Mouse (Mus musculus) Patski (cell line): Measurements from ENCODE around the gene Bckdha. TPM values are rescaled to one million over a fixed set of nuclear protein-coding genes. Genes with fewer than 3 reads are reported as not detected.

ENCODE experiments used
- ATAC-seq: fragments of 100-300 bp; one replicate; pipeline ENCODE4 v1.8.0; 2021
- CTCF ChIA-PET: fragments of 350-600 bp; sonication (Branson Sonifier 250); formaldehyde crosslinking; loops from one replicate; lab custom pipeline; 2022; ENCODE audit warnings: inconsistent platforms; lab: Charles Lee
- POLR2A ChIA-PET: fragments of 350-600 bp; sonication (Branson Sonifier 250); formaldehyde crosslinking; loops from one replicate; lab custom pipeline; 2022; ENCODE audit warnings: antibody characterized with exemption, inconsistent platforms; lab: Charles Lee
- DNase-seq: peaks from one replicate; pipeline ENCODE4 v3.0.0-alpha.2; 2011; ENCODE audit warnings: low read depth, low spot score
- H3K27me3 ChIP-seq: fragments of 371-371 bp; one replicate; pipeline ENCODE4 v1.5.1; 2021
- CTCF ChIP-seq: fragments of 100-300 bp; IDR thresholded peaks from one replicate; pipeline ENCODE4 v1.5.1; 2021
- in situ Hi-C: fragments of 300-500 bp; cut with MboI; formaldehyde crosslinking; loops from 3 replicates; pipeline ENCODE4 v1.11.1; 2018; ENCODE audit warnings: low pct_unique_long_range_greater_than_20kb, mixed read lengths
- polyA plus RNA-seq: library from polyadenylated mRNA; unstranded; gene quantifications from one replicate; pipeline ENCODE4 v1.2.3, GENCODE M21; 2021

Bckdha gene
- polyA plus RNA-seq, 1 experiment from 2014 or later: 72.5 TPM

DNA sequence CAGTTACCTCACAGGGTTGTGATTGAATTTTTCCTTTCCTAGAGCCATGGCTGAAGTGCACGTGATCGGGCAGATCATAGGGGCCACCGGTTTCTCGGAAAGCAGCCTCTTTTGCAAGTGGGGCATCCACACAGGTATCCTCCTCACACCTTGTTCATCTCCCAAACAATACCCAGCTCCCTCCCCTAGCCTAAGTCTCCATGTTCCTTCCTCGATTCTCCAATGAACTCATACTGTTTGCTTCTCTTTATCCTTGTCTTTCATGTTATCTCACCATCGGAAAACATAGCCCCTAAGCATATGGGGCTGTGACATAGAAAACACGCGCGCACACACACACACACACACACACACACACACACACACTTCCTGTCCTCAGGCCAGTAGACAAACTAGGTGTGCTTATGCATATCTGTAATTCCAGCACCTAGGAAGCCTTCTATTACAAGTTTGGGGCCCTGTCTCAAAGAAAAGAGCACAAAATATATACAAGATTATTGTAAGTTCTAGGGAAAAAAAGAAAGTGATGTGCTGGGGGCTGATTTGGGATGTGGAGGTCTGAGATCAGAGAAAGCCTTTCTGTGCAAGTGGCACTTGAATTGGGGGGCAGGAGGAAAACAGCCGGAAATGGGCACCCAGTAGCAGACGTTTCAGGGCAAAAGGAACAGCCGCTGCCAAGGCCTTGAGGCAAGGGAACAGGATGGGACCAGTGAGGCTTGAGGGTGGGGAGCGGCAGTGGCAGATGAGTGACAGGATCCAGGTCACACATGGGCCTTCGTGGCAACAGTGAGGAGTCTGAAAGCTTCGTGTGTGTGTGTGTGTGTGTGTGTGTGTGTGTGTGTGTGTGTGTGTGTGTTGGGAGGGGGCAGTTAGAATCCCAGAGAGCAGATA, 22.8 kb upstream of the Bckdha start:
- ATAC-seq: no peak
- in situ Hi-C loops: no loop called here
- no peak for DNase-seq

DNA sequence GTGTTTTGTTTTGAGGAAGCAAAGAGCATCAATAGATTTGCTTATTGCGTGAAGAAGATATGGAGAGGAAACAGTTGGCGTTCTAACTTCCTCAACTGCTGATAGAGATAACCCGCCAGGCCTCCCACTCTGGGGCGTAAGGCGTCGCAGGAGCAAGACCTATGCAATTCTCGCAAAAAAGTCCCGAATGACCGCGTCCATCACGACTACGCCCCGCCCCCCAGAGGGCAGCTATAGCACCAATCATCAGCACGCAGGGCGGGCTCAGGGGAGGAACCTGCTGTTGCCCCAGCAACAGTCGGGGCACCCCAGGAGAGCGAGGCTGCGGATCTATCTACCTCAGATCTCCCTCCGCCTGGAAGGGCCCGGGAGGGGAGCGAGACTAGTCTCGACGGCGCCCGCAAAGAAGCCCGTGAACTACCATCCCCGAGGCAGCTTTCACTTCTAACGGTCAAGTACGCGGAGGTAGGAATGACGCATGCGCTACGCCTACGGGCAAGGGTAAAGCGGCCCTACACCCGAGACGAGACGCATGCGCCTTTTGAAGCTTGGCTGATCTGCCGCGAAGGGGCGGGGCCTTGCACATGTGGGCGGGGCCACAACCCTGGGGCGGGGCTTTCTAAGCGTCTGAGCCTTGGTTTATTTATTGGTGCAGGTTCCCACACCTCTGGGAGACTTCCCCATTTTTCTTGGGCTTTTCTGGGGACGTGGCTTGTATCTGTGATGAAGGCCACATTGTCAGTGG, 21.9 kb upstream of the Bckdha start, which contains the start of gene B9d2:
B9d2 (plus strand) TSS at position 267 of the 745 bp plus-strand sequence.
- ChIA-PET POLR2A (interaction anchor here (1.2 kb wide), 1 partner anchor 39 kb away, joined by 4 read pairs; no protein-coding TSS in a partner anchor), CTCF (interaction anchor here (0.7 to 1.2 kb wide), 7 partner anchors 9 to 43 kb away, joined by 3 read pairs; no protein-coding TSS in a partner anchor)
- no peaks in the 10 kb centered on the region for H3K27me3 ChIP-seq
- in situ Hi-C loops: no loop called here
- TF ChIP-seq CTCF: no peak
- ATAC-seq: peak; percentile 95
- peak; percentile 89 for DNase-seq

More for the DNA sequence above, 22.8 kb upstream of the Bckdha start:
- TF ChIP-seq CTCF: no peak
- H3K27me3 ChIP-seq: no peaks in the 10 kb centered on the region
- ChIA-PET CTCF (interaction anchor here (0.7 to 1.2 kb wide), 3 partner anchors 10 to 25 kb away, joined by 3 read pairs; no protein-coding TSS in a partner anchor), POLR2A (interaction anchor here (1.1 to 1.2 kb wide), 2 partner anchors 22 to 39 kb away, joined by 4 read pairs; partner anchors contain the start of gene Exosc5)

DNA sequence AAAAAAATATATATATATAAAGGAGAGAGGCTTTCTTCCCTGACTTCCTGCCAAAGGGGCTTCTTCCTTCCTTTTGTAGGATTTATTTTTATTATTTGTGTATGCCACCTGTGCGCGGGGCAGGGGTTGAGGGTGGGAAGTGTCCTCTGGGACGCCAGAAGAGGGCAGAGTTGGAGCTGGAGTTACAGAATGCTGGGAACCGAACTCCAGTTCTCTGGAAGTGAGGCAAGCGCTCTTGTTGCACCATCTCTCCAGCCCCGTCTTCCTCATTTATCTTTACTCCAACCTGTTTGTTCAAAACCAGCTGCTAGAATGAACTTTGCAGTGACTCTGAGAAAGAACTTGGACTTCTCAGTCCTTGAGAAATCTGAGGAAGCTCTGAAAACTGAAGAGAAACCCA, 21.2 kb upstream of the Bckdha start:
- TF ChIP-seq CTCF: no peak
- DNase-seq: no peak
- POLR2A ChIA-PET: interaction anchor here (1.2 kb wide), 1 partner anchor 40 kb away, joined by 4 read pairs; no protein-coding TSS in a partner anchor

DNA sequence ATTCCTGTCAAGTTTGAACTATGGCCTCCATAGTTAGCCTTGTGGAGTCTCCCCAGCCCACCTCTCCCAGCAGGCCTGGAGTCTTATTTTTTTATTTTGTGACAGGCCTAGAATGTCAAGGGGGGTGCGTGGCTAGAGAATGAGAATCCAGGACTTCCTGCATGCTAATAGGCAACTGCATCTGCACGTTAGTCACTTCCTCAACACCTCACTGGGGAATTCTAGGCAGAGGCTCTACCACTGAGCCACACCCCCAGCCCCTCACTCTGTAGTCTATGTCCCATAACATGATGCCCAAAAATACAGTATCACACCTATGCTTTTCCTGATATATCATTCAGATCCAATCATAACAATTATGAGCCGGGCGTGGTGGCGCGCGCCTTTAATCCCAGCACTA, 18.2 kb upstream of the Bckdha start:
- no peak for TF ChIP-seq CTCF
- CTCF ChIA-PET: interaction anchor here (1.0 to 1.4 kb wide), 2 partner anchors 14 to 60 kb away, joined by 3 read pairs; no protein-coding TSS in a partner anchor
- in situ Hi-C loops: no loop called here
- H3K27me3 ChIP-seq: no peaks in the 10 kb centered on the region
- no peak for DNase-seq
- ATAC-seq: no peak
- POLR2A ChIA-PET: no interaction called here

More for the DNA sequence above, 21.2 kb upstream of the Bckdha start:
- H3K27me3 ChIP-seq: no peaks in the 10 kb centered on the region
- in situ Hi-C loops: no loop called here
- CTCF ChIA-PET: interaction anchor here (0.9 to 1.2 kb wide), 4 partner anchors 11 to 44 kb away, joined by 3 read pairs; no protein-coding TSS in a partner anchor
- no peak for ATAC-seq

DNA sequence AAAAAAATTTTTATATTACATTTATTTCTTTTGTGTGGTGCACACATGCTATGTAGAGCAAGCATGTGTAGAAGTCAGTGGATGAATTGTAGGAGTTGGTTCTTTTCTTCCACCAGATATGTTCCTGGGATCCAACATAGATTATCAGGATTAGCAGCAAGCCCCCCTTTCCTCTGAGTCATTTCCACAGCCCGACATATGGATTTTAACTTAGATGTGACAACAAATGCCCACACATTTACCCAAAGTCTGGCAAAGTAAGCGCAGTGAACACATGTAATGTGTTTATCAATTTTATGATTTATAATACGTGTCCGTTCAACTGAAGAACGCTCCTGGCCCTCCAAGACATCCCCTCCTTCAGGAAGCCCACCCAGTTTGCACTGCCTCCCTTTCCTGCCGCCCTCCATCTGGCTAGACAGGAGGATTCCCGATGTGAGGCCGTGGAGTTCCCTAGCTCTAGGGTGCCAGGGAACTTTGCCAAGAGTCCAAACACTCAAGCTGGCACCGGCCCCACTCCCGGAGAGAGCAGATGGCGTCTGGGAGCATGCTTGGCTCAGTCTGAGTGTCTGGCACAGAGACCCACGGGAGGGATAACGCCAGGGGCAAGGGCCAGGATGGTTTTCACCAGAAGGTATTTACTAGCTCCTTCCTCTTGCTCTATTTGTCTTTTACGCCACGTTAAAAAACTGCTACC, 17.5 kb upstream of the Bckdha start:
- in situ Hi-C loops: no loop called here
- ChIA-PET POLR2A (no interaction called here), CTCF (interaction anchor here (1.0 to 1.4 kb wide), 2 partner anchors 13 to 60 kb away, joined by 3 read pairs; no protein-coding TSS in a partner anchor)
- no peak for TF ChIP-seq CTCF
- no peaks in the 10 kb centered on the region for H3K27me3 ChIP-seq
- DNase-seq (no peak), ATAC-seq (no peak)

DNA sequence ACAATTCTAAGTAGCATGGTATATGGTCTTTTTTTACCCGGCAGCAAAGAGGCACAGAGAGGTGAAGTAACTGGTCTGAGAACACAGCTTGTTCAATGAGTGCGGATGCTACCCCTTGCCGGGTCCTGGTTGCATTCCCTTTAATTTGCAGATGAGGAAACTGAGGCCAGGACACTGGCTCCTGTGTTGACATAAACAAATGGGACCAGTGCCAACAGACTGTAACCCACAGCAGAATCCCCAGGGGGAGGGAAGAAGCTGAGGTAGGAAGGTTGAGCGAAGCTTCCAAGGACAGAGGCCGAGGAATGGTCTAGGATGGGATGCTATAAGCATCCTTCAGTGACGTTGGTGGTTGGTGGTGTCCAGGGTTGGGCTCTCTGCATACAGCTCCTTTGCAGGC, 16.6 kb upstream of the Bckdha start:
- no peaks in the 10 kb centered on the region for H3K27me3 ChIP-seq
- ATAC-seq (no peak), DNase-seq (no peak)
- POLR2A ChIA-PET: no interaction called here
- in situ Hi-C loops: no loop called here
- CTCF ChIA-PET: interaction anchor here (1.4 to 2.2 kb wide), 2 partner anchors 13 to 61 kb away, joined by 3 to 8 read pairs; no protein-coding TSS in a partner anchor
- no peak for TF ChIP-seq CTCF

DNA sequence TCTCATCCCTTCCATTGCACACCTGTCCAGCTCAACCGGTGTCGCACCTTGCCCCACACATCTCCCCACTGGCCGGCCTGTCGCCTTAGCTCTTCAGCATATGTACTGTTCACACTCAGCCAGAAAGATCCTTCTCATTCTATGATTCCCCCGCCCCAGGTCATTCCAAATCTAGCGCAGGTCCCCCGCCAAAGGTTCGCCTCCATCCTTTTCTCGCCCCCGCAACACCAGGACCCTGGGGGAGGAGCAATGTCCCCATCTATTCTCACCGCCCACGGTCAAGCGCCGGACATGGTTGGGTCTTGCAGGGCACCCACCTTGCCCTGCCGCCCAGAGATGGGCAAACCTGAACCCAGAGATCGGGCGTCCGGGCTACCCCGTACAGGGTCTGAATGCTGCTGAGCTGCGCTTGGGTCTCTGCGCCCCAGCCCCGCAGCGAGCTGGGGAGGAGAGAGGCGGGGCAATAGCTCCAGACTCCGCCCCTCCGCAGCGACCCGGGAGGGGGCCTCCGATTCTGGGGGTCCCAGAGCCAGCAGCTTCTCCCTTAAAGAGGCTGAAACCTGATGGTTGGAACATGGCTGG, 16.0 kb upstream of the Bckdha start, which contains the start of gene Tmem91:
Tmem91 (minus strand) TSS at position 448 of the 582 bp plus-strand sequence.
- in situ Hi-C loops: no loop called here
- ChIA-PET CTCF (interaction anchor here (2.2 kb wide), 1 partner anchor 12 kb away, joined by 8 read pairs; no protein-coding TSS in a partner anchor), POLR2A (no interaction called here)
- H3K27me3 ChIP-seq: no peaks in the 10 kb centered on the region
- DNase-seq (no peak), ATAC-seq (no peak)
- TF ChIP-seq CTCF: no peak

DNA sequence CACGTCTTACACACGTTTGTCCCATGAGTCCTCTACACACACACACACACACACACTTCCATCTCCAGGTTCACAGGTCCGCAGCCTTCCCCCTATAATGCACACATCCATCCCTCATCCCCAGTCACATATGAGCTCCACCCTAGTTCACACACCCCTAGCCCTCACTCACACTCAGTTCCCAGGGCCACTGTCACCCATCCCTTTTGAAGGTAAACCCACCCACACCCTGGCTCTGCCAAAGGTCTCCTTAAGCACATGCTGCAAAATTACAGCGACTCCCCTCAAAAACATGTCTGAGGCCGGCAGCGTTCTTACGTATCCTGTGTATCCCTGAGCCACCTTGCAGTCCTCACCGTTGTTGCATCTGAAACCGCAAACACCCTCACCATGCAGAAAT, 15.5 kb upstream of the Bckdha start:
- POLR2A ChIA-PET: no interaction called here
- ATAC-seq (no peak), DNase-seq (no peak)
- in situ Hi-C loops: no loop called here
- CTCF ChIA-PET: interaction anchor here (1.0 to 2.2 kb wide), 2 partner anchors 9 to 12 kb away, joined by 3 to 8 read pairs; no protein-coding TSS in a partner anchor
- no peak for TF ChIP-seq CTCF
- no peaks in the 10 kb centered on the region for H3K27me3 ChIP-seq

DNA sequence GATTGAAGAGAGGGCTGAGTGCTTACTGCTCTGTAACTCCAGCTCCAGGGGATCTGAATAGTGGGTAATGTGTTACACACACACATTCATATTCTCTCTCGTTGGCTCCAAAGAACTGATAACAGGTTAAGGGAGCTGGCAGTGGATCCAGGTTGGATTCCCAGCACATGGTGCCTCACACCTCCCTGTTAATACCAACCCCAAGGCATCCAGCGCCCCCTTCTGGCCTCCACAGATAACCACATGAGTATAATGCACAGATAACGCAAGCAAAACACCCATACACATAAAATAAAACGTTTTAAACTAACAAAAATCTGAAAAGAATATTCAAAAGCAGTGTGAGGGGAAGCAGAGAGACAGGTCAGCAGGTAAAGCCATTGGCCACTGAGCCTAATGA, 13.7 kb upstream of the Bckdha start:
- ChIA-PET CTCF (interaction anchor here (1.4 kb wide), 1 partner anchor 8 kb away, joined by 3 read pairs; the partner anchor contains the start of gene B9d2), POLR2A (no interaction called here)
- TF ChIP-seq CTCF: no peak
- H3K27me3 ChIP-seq: no peaks in the 10 kb centered on the region
- in situ Hi-C loops: no loop called here
- DNase-seq (no peak), ATAC-seq (no peak)
